Mouse (Mus musculus) kidney, adult 2 months (tissue): Measurements from ENCODE around the gene Plxdc2.

Experiments
- CTCF ChIP-seq: fragments of 200-500 bp; conservative IDR thresholded peaks from 2 replicates; pipeline ENCODE4 v1.5.1; 2011; ENCODE audit warnings: low read depth, mild to moderate bottlenecking, control low read depth, low read length, moderate library complexity, mixed read lengths; ENCODE audit not compliant: insufficient read depth, insufficient read length
- POLR2A ChIP-seq: fragments of 200-500 bp; IDR thresholded peaks from one replicate; pipeline ENCODE4 v1.6.1; 2011; ENCODE audit warnings: low read depth, low read length, control low read depth

GRCm38 (mm10) chr2:16576566-16576965 lies 220.5 kb downstream of the Plxdc2 start:
- TF ChIP-seq CTCF (no peak), POLR2A (no peak)
